Mouse (Mus musculus): ENCODE measurements around the gene Atp6v1a. TPM values are rescaled to one million over a fixed set of nuclear protein-coding genes. Genes with fewer than 3 reads are reported as not detected.

The Atp6v1a gene
- polyA plus RNA-seq, 1 experiment: 139 TPM

DNA sequence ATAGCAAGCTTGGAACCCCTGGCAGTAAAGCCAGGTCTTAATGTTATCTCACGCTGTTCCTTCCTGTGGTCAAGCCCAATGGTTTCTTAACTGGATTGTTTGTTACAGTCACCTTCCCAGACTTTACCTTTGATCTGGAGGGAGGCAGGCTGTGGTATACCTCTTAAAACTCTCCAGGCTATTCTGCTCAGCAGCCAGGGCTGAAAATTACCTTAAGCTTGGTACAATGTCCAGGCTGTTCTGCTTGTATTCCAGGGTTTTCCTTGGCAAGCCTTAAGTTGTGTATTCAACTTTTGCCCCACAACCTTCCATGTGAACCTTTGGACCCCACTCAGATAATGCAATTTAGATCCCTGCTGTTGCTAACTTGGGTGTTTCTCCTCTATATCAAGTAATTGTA lies 35.5 kb upstream of the Atp6v1a start:
- Histone ChIP-seq H3K27me3 (replicated peaks; ENCODE audit: control insufficient read depth, insufficient read depth, low read length) (no peaks in the 10 kb centered on the region), H3K27ac (ENCODE audit: insufficient read depth, low read depth, low read length) (peak overlapping the region; percentile 58), H3K4me3 (ENCODE audit: insufficient read depth, low read depth, low read length) (no peak overlapping the region), H3K4me1 (ENCODE audit: control insufficient read depth, insufficient read depth, low read length) (peaks cover 7% of the 10 kb centered on the region; the same call in 1 of the 2 replicates), H3K36me3 (ENCODE audit: control insufficient read depth, insufficient read depth, low read length) (no peaks in the 10 kb centered on the region; the same call in 1 of the 2 replicates)
- DNase-seq: peak; percentile 88
- TF ChIP-seq POLR2A (IDR thresholded peaks at IDR 0.05; ENCODE audit: low read depth, low read length) (no peak), CTCF (conservative IDR thresholded peaks at IDR 0.05; ENCODE audit: insufficient read depth, insufficient read length, low read depth, low read length) (no peak)
- WGBS: 41% methylated on average over 1 of the region's 1 CpGs

DNA sequence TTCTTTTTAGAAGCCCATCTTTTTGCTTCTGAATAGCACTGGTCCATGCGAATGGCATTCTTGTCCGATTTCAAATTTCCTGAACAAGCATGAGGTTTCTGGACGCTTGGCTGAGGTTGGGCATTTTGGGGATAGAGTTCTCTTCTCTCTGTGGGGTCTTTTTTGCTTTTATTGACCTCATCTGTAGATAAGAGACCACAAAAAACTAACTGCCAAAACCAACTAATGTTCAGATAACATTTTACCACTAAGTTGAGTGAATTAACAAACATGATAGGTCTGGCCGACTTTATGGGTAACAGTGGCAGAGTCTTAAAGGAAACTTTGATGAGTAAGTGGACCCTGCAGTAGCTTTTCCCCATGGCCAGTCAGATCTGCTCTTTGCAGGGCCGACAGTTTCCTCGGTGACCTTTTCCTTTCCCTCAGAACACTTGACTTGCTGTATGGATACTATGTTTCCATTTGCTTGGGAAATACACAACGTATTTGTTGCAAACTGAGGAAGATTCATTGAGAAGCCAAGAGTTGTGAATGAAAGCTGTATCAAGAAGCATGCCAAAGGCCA lies 34.5 kb upstream of the Atp6v1a start:
- Histone ChIP-seq H3K36me3 (ENCODE audit: control insufficient read depth, insufficient read depth, low read length) (no peaks in the 10 kb centered on the region), H3K4me3 (ENCODE audit: insufficient read depth, low read depth, low read length) (peak overlapping the region; percentile 87), H3K27me3 (replicated peaks; ENCODE audit: control insufficient read depth, insufficient read depth, low read length) (no peaks in the 10 kb centered on the region), H3K4me1 (ENCODE audit: control insufficient read depth, insufficient read depth, low read length) (peaks cover 7% of the 10 kb centered on the region; the same call in 1 of the 2 replicates), H3K27ac (ENCODE audit: insufficient read depth, low read depth, low read length) (peak overlapping the region; percentile 71)
- peak; percentile 15 for DNase-seq
- WGBS: 4% methylated on average over 7 of the region's 7 CpGs
- TF ChIP-seq CTCF (conservative IDR thresholded peaks at IDR 0.05; ENCODE audit: insufficient read depth, insufficient read length, low read depth, low read length): no peak
- no peak for TF ChIP-seq POLR2A (IDR thresholded peaks at IDR 0.05; ENCODE audit: low read depth, low read length)

DNA sequence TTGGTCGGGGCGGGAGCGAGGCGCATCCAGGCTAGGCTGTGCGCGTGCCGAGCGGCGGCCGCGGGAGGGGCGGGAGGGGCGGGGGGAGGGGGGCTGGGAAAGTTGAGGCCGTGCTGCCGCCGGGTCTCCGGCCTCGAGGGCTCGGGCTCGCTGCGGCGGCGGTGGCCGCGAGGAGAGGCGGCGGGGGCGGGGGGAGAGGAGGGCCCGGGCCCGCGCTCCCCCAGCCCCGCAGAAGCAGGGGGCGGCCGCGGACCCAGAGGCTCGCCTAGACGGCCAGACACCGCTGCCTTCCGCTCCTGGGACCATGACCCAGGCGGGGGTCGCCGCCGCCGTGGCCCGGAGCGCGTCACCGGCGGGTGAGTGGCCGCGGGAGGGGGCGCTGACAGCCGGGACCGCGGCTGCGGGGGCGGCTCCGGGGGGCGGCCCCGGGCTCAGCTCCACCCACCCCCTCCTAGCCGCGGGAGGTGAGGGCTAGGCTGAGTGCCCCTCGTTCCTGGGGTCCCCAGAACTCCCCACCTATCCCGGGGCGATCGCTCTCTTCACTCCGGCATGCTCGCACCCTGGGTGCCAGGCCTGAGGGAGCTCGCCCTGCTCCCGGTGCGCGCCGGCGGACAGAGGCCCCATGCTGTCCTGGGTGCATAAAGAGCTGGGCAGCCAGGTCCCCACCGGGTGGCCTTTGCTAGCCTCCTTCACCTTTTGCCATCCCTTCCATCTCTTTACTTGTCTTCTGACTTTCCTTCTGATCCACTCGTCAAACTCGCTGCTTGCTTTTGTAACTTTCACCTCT lies 33.8 kb upstream of the Atp6v1a start, which contains the start of gene Usf3:
TSS of gene Usf3 (plus strand) at position 92 of the 787 bp plus-strand sequence.
- peak; percentile 63 for DNase-seq
- peak within 1 kb of the TSS; percentile 91 for H3K27ac ChIP-seq (ENCODE audit: insufficient read depth, low read depth, low read length)
- no peaks in the 10 kb centered on the region for H3K36me3 ChIP-seq (ENCODE audit: control insufficient read depth, insufficient read depth, low read length)
- TF ChIP-seq POLR2A (IDR thresholded peaks at IDR 0.05; ENCODE audit: low read depth, low read length) (no peak), CTCF (conservative IDR thresholded peaks at IDR 0.05; ENCODE audit: insufficient read depth, insufficient read length, low read depth, low read length) (no peak)
- no peaks in the 10 kb centered on the region for H3K27me3 ChIP-seq (replicated peaks; ENCODE audit: control insufficient read depth, insufficient read depth, low read length)
- H3K4me3 ChIP-seq (ENCODE audit: insufficient read depth, low read depth, low read length): peak within 1 kb of the TSS; percentile 87
- under 1% methylated on average over 69 of the region's 77 CpGs for WGBS
- H3K4me1 ChIP-seq (ENCODE audit: control insufficient read depth, insufficient read depth, low read length): peaks cover 7% of the 10 kb centered on the region; the same call in 1 of the 2 replicates

GRCm38 (mm10) chr16:44172297-44173154 lies 33.0 kb upstream of the Atp6v1a start:
- DNase-seq: peak; percentile 100

GRCm38 (mm10) chr16:44168990-44169389 lies 29.5 kb upstream of the Atp6v1a start:
- 82% methylated on average over 4 of the region's 4 CpGs for WGBS
- no peaks in the 10 kb centered on the region; the same call in 1 of the 2 replicates for H3K4me1 ChIP-seq (ENCODE audit: control insufficient read depth, insufficient read depth, low read length)
- no peak for DNase-seq

More at GRCm38 (mm10) chr16:44172297-44173154, 33.0 kb upstream of the Atp6v1a start:
- Histone ChIP-seq H3K4me3 (ENCODE audit: insufficient read depth, low read depth, low read length) (peak overlapping the region; percentile 84), H3K27ac (ENCODE audit: insufficient read depth, low read depth, low read length) (peak overlapping the region; percentile 91), H3K36me3 (ENCODE audit: control insufficient read depth, insufficient read depth, low read length) (no peaks in the 10 kb centered on the region), H3K27me3 (replicated peaks; ENCODE audit: control insufficient read depth, insufficient read depth, low read length) (no peaks in the 10 kb centered on the region), H3K4me1 (ENCODE audit: control insufficient read depth, insufficient read depth, low read length) (peaks cover 7% of the 10 kb centered on the region; the same call in 1 of the 2 replicates)
- TF ChIP-seq POLR2A (IDR thresholded peaks at IDR 0.05; ENCODE audit: low read depth, low read length): no peak
- TF ChIP-seq CTCF (conservative IDR thresholded peaks at IDR 0.05; ENCODE audit: insufficient read depth, insufficient read length, low read depth, low read length): peak; percentile 31; the same call in 1 of the 2 replicates
- under 1% methylated on average over 26 of the region's 26 CpGs for WGBS

DNA sequence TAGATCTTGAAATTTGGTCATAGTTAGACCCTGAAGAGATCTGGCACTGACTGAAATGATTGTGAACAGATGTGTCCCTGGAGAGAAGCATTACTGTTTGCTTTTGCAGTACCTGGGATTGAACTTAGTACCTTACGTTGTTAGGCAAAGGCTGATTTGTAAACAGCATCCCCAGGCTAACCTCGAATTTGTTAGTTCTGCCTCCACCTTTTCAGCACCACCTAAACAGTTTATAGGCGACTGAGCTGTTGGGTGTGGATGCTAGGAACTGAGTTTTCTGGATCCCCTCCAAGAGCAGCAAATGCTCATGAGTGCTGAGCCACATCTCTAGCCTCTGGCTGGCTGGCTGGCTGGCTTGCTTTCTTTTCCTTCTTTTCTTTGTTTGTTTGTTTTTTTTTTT lies 25.7 kb upstream of the Atp6v1a start:
- whole genome bisulfite sequencing: 50% methylated on average over 3 of the region's 3 CpGs
- Histone ChIP-seq H3K27me3 (replicated peaks; ENCODE audit: control insufficient read depth, insufficient read depth, low read length) (no peaks in the 10 kb centered on the region), H3K36me3 (ENCODE audit: control insufficient read depth, insufficient read depth, low read length) (no peaks in the 10 kb centered on the region), H3K4me1 (ENCODE audit: control insufficient read depth, insufficient read depth, low read length) (no peaks in the 10 kb centered on the region; the same call in 1 of the 2 replicates), H3K4me3 (ENCODE audit: insufficient read depth, low read depth, low read length) (no peak overlapping the region), H3K27ac (ENCODE audit: insufficient read depth, low read depth, low read length) (no peak overlapping the region)
- TF ChIP-seq POLR2A (IDR thresholded peaks at IDR 0.05; ENCODE audit: low read depth, low read length) (no peak), CTCF (conservative IDR thresholded peaks at IDR 0.05; ENCODE audit: insufficient read depth, insufficient read length, low read depth, low read length) (no peak)
- DNase-seq: no peak

More at GRCm38 (mm10) chr16:44168990-44169389, 29.5 kb upstream of the Atp6v1a start:
- Histone ChIP-seq H3K36me3 (ENCODE audit: control insufficient read depth, insufficient read depth, low read length) (no peaks in the 10 kb centered on the region), H3K27ac (ENCODE audit: insufficient read depth, low read depth, low read length) (no peak overlapping the region), H3K27me3 (replicated peaks; ENCODE audit: control insufficient read depth, insufficient read depth, low read length) (no peaks in the 10 kb centered on the region), H3K4me3 (ENCODE audit: insufficient read depth, low read depth, low read length) (no peak overlapping the region)
- TF ChIP-seq POLR2A (IDR thresholded peaks at IDR 0.05; ENCODE audit: low read depth, low read length): no peak
- no peak for TF ChIP-seq CTCF (conservative IDR thresholded peaks at IDR 0.05; ENCODE audit: insufficient read depth, insufficient read length, low read depth, low read length)
